Mouse (Mus musculus) CH12.LX (cell line): ENCODE measurements around the gene Apba1. TPM values are rescaled to one million over a fixed set of nuclear protein-coding genes. Genes with fewer than 3 reads are reported as not detected.

Experiments
- DNase-seq: peaks from one replicate; pipeline ENCODE4 v3.0.0-alpha.2; 2013; ENCODE audit errors: extremely low read depth
- H3K27ac ChIP-seq: 2 replicates; pipeline ENCODE4 v1.5.1; 2012; ENCODE audit warnings: low read depth, mild to moderate bottlenecking, control low read depth, moderate library complexity; ENCODE audit not compliant: insufficient read depth
- H3K27me3 ChIP-seq: replicated peaks from 2 replicates; pipeline ENCODE3; 2012; ENCODE audit warnings: inconsistent platforms
- H3K36me3 ChIP-seq, 2 experiments: replicated peaks in 1 of 2; 2 replicates each; pipeline versions ENCODE3 to v1.6.1; 2012; ENCODE audit warnings: inconsistent platforms in 1 of 2, low read length in 1 of 2, mild to moderate bottlenecking in 1 of 2, mixed read lengths in 1 of 2, moderate library complexity in 1 of 2; ENCODE audit not compliant: control insufficient read depth in 1 of 2, insufficient read depth in 1 of 2
- H3K4me1 ChIP-seq, 2 experiments: 2 replicates each; pipeline ENCODE4 v1.6.1; 2012; ENCODE audit warnings: inconsistent platforms in 1 of 2, moderate library complexity in 1 of 2; ENCODE audit not compliant: insufficient read depth in 2 of 2, control insufficient read depth in 1 of 2
- H3K4me2 ChIP-seq: 2 replicates; pipeline ENCODE4 v1.6.1; 2012; ENCODE audit warnings: low read depth, mild to moderate bottlenecking, control low read depth; ENCODE audit not compliant: poor library complexity, insufficient read depth, severe bottlenecking
- H3K4me3 ChIP-seq, 3 experiments: fragments of 150-350 bp in 1 of 3; sonication (generic) in 1 of 3; replicated peaks in 1 of 3; 2 replicates each; pipeline versions ENCODE3 to v1.5.1; 2011 to 2012; ENCODE audit warnings: low read depth in 2 of 3, low read length in 2 of 3, mild to moderate bottlenecking in 2 of 3, moderate library complexity in 2 of 3, control low read depth in 1 of 3, improper control_type of control experiment in 1 of 3, inconsistent platforms in 1 of 3, mixed read lengths in 1 of 3; ENCODE audit not compliant: poor library complexity in 1 of 3
- H3K79me2 ChIP-seq: replicated peaks from 2 replicates; pipeline ENCODE4 v1.6.1; 2012; ENCODE audit warnings: mild to moderate bottlenecking, moderate library complexity; ENCODE audit not compliant: control insufficient read depth, poor library complexity, insufficient read depth, severe bottlenecking; ENCODE audit errors: extremely low read depth
- H3K9ac ChIP-seq: 2 replicates; pipeline ENCODE4 v1.6.1; 2012; ENCODE audit warnings: low read depth, mild to moderate bottlenecking, control low read depth, moderate library complexity; ENCODE audit not compliant: insufficient read depth
- H3K9me3 ChIP-seq: replicated peaks from 2 replicates; pipeline ENCODE3; 2012; ENCODE audit warnings: low read length, inconsistent platforms, mixed read lengths
- EP300 ChIP-seq: IDR thresholded peaks from 2 replicates; pipeline ENCODE4 v1.6.1; 2011; ENCODE audit warnings: low read length, improper control_type of control experiment
- GABPA ChIP-seq: IDR thresholded peaks from 2 replicates; pipeline ENCODE4 v1.6.1; 2012; ENCODE audit warnings: low read depth, low read length, improper control_type of control experiment, inconsistent platforms; ENCODE audit not compliant: insufficient replicate concordance
- JUN ChIP-seq: IDR thresholded peaks from 2 replicates; pipeline ENCODE4 v1.6.1; 2011; ENCODE audit warnings: low read depth, mild to moderate bottlenecking, low read length, improper control_type of control experiment, moderate library complexity; ENCODE audit not compliant: insufficient read depth
- KAT2A ChIP-seq: IDR thresholded peaks from 2 replicates; pipeline ENCODE4 v1.6.1; 2012; ENCODE audit warnings: low read length, improper control_type of control experiment, inconsistent platforms; ENCODE audit not compliant: insufficient replicate concordance
- MAX ChIP-seq: IDR thresholded peaks from 2 replicates; pipeline ENCODE4 v1.6.1; 2011; ENCODE audit warnings: low read length, improper control_type of control experiment
- MAZ ChIP-seq: IDR thresholded peaks from 2 replicates; pipeline ENCODE4 v1.6.1; 2012; ENCODE audit warnings: low read depth, mild to moderate bottlenecking, inconsistent platforms, low read length, improper control_type of control experiment, moderate library complexity
- MEF2A ChIP-seq: IDR thresholded peaks from 2 replicates; pipeline ENCODE4 v1.6.1; 2014; ENCODE audit warnings: low read depth, mild to moderate bottlenecking, inconsistent platforms, low read length, improper control_type of control experiment, borderline replicate concordance
- MXI1 ChIP-seq: IDR thresholded peaks from 2 replicates; pipeline ENCODE4 v1.6.1; 2011; ENCODE audit warnings: mild to moderate bottlenecking, low read depth, low read length, improper control_type of control experiment
- NELFE ChIP-seq: IDR thresholded peaks from 2 replicates; pipeline ENCODE4 v1.6.1; 2011; ENCODE audit warnings: low read depth, low read length, improper control_type of control experiment
- NRF1 ChIP-seq: IDR thresholded peaks from 2 replicates; pipeline ENCODE4 v1.6.1; 2014; ENCODE audit warnings: low read depth, mild to moderate bottlenecking, inconsistent platforms, low read length, improper control_type of control experiment, moderate library complexity
- POLR2AphosphoS2 ChIP-seq: IDR thresholded peaks from 2 replicates; pipeline ENCODE4 v1.6.1; 2011; ENCODE audit warnings: low read depth, low read length, improper control_type of control experiment
- RAD21 ChIP-seq: IDR thresholded peaks from 2 replicates; pipeline ENCODE4 v1.6.1; 2011; ENCODE audit warnings: low read depth, mild to moderate bottlenecking, low read length, improper control_type of control experiment, moderate library complexity
- SMC3 ChIP-seq: IDR thresholded peaks from 2 replicates; pipeline ENCODE4 v1.6.1; 2011; ENCODE audit warnings: low read depth, low read length, improper control_type of control experiment
- TCF12 ChIP-seq: IDR thresholded peaks from 2 replicates; pipeline ENCODE4 v1.6.1; 2014; ENCODE audit warnings: low read depth, mild to moderate bottlenecking, inconsistent platforms, low read length, improper control_type of control experiment
- UBTF ChIP-seq: IDR thresholded peaks from 2 replicates; pipeline ENCODE4 v1.6.1; 2012; ENCODE audit warnings: low read depth, mild to moderate bottlenecking, inconsistent platforms, low read length, improper control_type of control experiment, moderate library complexity
- USF1 ChIP-seq: IDR thresholded peaks from 2 replicates; pipeline ENCODE4 v1.6.1; 2014; ENCODE audit warnings: low read depth, mild to moderate bottlenecking, inconsistent platforms, low read length, improper control_type of control experiment
- USF2 ChIP-seq: conservative IDR thresholded peaks from 2 replicates; pipeline ENCODE4 v1.6.1; 2011; ENCODE audit warnings: low read depth, low read length, improper control_type of control experiment
- ZKSCAN1 ChIP-seq: IDR thresholded peaks from 2 replicates; pipeline ENCODE4 v1.6.1; 2012; ENCODE audit warnings: low read depth, inconsistent platforms, low read length, improper control_type of control experiment, borderline replicate concordance
- ZMIZ1 ChIP-seq: IDR thresholded peaks from 2 replicates; pipeline ENCODE4 v1.6.1; 2012; ENCODE audit warnings: low read depth, mild to moderate bottlenecking, inconsistent platforms, low read length, improper control_type of control experiment
- dilution Hi-C: fragments of 300-500 bp; cut with MboI; formaldehyde crosslinking; loops from 2 replicates; pipeline ENCODE4 v1.14.3; 2020; ENCODE audit warnings: low sequenced_read_pairs; ENCODE audit not compliant: extremely low pct_unique_long_range_greater_than_20kb, extremely low pct_ligation_motif_present
- in situ Hi-C: fragments of 300-500 bp; cut with MboI; formaldehyde crosslinking; loops from 3 replicates; pipeline ENCODE4 v1.14.3; 2019; ENCODE audit warnings: low sequenced_read_pairs, low pct_ligation_motif_present, low pct_unique_long_range_greater_than_20kb, mixed read lengths
- polyA plus RNA-seq: library from polyadenylated mRNA; unstranded; fragments of >175 nt; gene quantifications from 2 replicates; pipeline ENCODE4 v1.2.1, GENCODE M21; 2012; ENCODE audit warnings: low read depth; ENCODE audit not compliant: insufficient read length
- total RNA-seq, 2 experiments: library from RNA; depleted of rRNA; stranded (reverse); fragments of 300-350 nt in 1 of 2; fragments of >200 nt in 1 of 2; gene quantifications; 2 replicates each; pipeline ENCODE4 v1.2.3; 2012 to 2014

Gene Apba1
- total and polyA plus RNA-seq, 3 experiments: 0.08 to 0.24 (median 0.09) TPM

DNA sequence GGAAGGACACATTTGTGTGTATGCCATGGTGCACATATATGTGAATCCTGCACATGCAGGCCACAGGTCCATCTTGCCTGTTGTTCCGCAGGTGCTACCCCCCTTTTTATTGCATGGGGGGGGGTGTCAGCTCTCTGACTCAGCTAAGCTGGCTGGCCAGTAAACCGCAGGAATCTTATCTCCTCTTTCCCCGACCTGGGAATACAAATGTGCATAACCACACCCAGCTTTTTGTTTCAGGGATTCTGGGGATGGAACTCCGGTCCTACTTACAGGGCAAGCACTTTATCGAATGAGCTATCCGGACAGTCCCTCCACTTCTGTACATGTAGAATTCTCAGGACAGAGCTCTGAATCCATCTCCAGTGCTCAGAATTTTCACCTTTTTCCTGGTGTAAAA, 58.5 kb downstream of the Apba1 start:
- Histone ChIP-seq H3K4me3 (no peak overlapping the region), H3K4me1 (0 out of 4 replicates have a peak, but pooled peaks cover 0 to 3% of the 10 kb centered on the region in 2 experiments), H3K36me3 (no peaks in the 10 kb centered on the region), H3K9ac (no peak overlapping the region), H3K4me2 (no peak overlapping the region), H3K9me3 (no peaks in the 10 kb centered on the region), H3K27me3 (no peaks in the 10 kb centered on the region), H3K27ac (no peak overlapping the region), H3K79me2 (no peaks in the 10 kb centered on the region)
- in situ Hi-C loops (no loop called here), dilution Hi-C loops (no loop called here)
- DNase-seq: no peak
- TF ChIP-seq NELFE: no peak
- TF ChIP-seq SMC3: no peak
- TF ChIP-seq NRF1: no peak
- TF ChIP-seq ZKSCAN1: no peak
- no peak for TF ChIP-seq GABPA
- TF ChIP-seq MEF2A: no peak
- no peak for TF ChIP-seq JUN
- TF ChIP-seq, all 38 proteins: peak for 0

DNA sequence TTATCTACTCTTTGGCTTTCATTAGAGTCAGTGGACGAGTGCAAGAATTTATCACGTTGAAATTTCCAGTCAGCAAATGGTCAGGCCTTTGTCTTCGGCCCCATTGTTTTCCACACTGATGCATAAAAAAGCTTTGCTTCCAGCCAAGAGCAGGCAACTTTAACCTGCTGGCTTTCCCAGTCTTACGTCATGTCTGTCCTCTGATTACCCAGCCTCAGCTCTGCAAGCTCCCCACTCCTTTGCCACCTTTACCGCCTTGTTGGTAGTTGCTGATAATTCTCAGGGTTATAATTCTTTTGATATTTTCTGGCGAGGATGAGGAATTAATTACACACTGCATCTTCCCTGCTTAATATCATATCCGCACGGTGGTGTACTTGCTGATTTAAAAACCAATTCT, 61.2 kb downstream of the Apba1 start:
- Histone ChIP-seq H3K4me1 (0 out of 4 replicates have a peak, but pooled peaks cover 0 to 3% of the 10 kb centered on the region in 2 experiments), H3K27ac (no peak overlapping the region), H3K4me3 (no peak overlapping the region), H3K36me3 (no peaks in the 10 kb centered on the region), H3K27me3 (no peaks in the 10 kb centered on the region), H3K4me2 (no peak overlapping the region), H3K9ac (no peak overlapping the region), H3K9me3 (no peaks in the 10 kb centered on the region), H3K79me2 (no peaks in the 10 kb centered on the region)
- no peak for DNase-seq
- in situ Hi-C loops: no loop called here
- TF ChIP-seq USF2 (no peak), MEF2A (no peak), NRF1 (no peak), JUN (no peak), MXI1 (no peak), EP300 (no peak), TCF12 (no peak), GABPA (no peak), UBTF (no peak), KAT2A (no peak), USF1 (no peak), MAX (no peak), RAD21 (no peak), NELFE (no peak), ZMIZ1 (no peak), POLR2AphosphoS2 (no peak), MAZ (no peak)
- dilution Hi-C loops: no loop called here
